Mouse (Mus musculus) lung, adult 2 months (tissue): ENCODE data around the gene Smad1.

Experiments used
- CTCF ChIP-seq: fragments of 200-500 bp; IDR thresholded peaks from 2 replicates; pipeline ENCODE4 v1.5.1; 2011; ENCODE audit warnings: mild to moderate bottlenecking, low read length, control low read depth; ENCODE audit not compliant: insufficient read depth
- POLR2A ChIP-seq: fragments of 200-500 bp; IDR thresholded peaks from 2 replicates; pipeline ENCODE4 v1.6.1; 2011; ENCODE audit warnings: low read depth, mild to moderate bottlenecking, control low read depth, low read length, borderline replicate concordance; ENCODE audit errors: extremely low read depth

DNA sequence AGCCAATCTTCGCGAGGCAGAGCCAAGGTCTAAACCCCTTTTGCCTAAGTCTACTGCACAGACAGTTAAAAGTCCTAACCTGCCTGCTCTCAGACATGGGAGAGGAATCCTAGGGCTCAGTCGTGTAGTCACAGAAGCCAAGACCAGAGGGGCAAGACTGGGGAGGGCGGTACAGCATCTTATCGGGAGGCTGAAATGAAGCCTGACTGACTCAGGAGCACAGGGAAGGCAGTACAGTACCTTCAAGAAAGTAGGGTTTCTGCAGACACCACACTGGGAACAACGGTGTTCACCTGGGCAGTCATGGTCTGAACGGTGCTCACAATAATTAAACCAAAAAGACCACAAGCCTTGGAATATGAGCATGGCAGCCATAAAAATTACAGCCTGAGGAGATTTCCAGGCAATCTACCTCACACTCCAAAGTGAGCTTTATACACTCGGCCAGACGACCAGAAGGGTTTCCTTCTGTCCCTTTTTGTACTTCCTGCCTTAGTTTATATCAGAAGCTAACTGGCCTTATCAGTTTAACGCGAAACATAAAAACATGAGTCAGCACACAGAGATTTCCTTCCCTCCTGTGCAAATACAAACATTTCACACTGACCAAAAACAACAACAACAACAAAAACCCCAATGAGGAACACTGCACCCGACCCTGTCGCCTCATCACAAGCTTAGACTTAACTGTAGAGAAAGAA lies 24.1 kb downstream of the Smad1 start:
- TF ChIP-seq CTCF (no peak), POLR2A (no peak)
